Mouse (Mus musculus): ENCODE measurements at regions not wholly inside any gene's neighbourhood (a gene's known extent, or its start where the extent isn't known, plus 50 kb on each side); places are given as distances from the start of the nearest gene placed in this dataset.

GRCm38 (mm10) chr3:81535448-81536205 lies 396.8 kb upstream of the Ctso start:
- no peak for DNase-seq
- no peaks in the 10 kb centered on the region for H3K27me3 ChIP-seq (ENCODE audit: control insufficient read depth, insufficient read depth, low read length)
- WGBS = 92% methylated on average over 4 of the region's 4 CpGs
- H3K4me3 ChIP-seq (ENCODE audit: control insufficient read depth, insufficient read depth, low read length) = no peak overlapping the region
- H3K4me1 ChIP-seq (replicated peaks; ENCODE audit: control insufficient read depth, insufficient read depth, low read length) = no peaks in the 10 kb centered on the region
- no peak overlapping the region for H3K27ac ChIP-seq (ENCODE audit: control insufficient read depth, insufficient read depth, low read length)
- TF ChIP-seq CTCF (IDR thresholded peaks at IDR 0.05; ENCODE audit: borderline replicate concordance, control insufficient read depth, extremely low read depth, insufficient read depth, low read length, poor library complexity) = no peak
- no peak for TF ChIP-seq POLR2A (IDR thresholded peaks at IDR 0.05; ENCODE audit: control insufficient read depth, extremely low read depth, insufficient read depth, low read length, poor library complexity)
- no peaks in the 10 kb centered on the region for H3K36me3 ChIP-seq (ENCODE audit: control insufficient read depth, insufficient read depth, low read length)

DNA sequence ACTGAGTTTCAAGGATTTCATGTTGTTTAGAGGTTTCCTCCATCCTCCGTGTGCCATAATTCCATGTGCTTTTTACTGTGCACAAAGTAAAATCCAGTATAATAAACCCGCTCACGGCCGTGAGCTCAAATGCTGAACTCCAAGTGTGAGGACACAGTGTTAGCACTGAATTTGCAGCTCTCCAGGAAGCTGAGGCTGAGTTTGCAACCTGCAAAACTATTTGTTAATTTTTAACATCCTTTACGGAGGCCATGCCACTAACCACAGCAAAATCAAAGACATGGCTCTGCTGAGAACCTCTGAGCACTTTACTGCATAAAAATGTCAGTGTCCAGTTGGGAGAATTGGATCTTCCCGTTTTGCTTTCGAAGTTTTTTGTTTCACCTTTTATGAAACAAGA lies 377.6 kb upstream of the Ctso start:
- TF ChIP-seq CTCF (IDR thresholded peaks at IDR 0.05; ENCODE audit: borderline replicate concordance, control insufficient read depth, extremely low read depth, insufficient read depth, low read length, poor library complexity) = no peak
- no peak for TF ChIP-seq POLR2A (IDR thresholded peaks at IDR 0.05; ENCODE audit: control insufficient read depth, extremely low read depth, insufficient read depth, low read length, poor library complexity)
- no peak overlapping the region for H3K27ac ChIP-seq (ENCODE audit: control insufficient read depth, insufficient read depth, low read length)
- no peak for DNase-seq
- no peaks in the 10 kb centered on the region for H3K27me3 ChIP-seq (ENCODE audit: control insufficient read depth, insufficient read depth, low read length)
- 79% methylated on average over 7 of the region's 7 CpGs for WGBS
- no peaks in the 10 kb centered on the region for H3K4me1 ChIP-seq (replicated peaks; ENCODE audit: control insufficient read depth, insufficient read depth, low read length)
- H3K4me3 ChIP-seq (ENCODE audit: control insufficient read depth, insufficient read depth, low read length) = no peak overlapping the region
- no peaks in the 10 kb centered on the region for H3K36me3 ChIP-seq (ENCODE audit: control insufficient read depth, insufficient read depth, low read length)

GRCm38 (mm10) chr3:81562610-81563258 lies 369.7 kb upstream of the Ctso start:
- Histone ChIP-seq H3K4me3 (ENCODE audit: control insufficient read depth, insufficient read depth, low read length) (no peak overlapping the region), H3K27me3 (ENCODE audit: control insufficient read depth, insufficient read depth, low read length) (no peaks in the 10 kb centered on the region), H3K36me3 (ENCODE audit: control insufficient read depth, insufficient read depth, low read length) (no peaks in the 10 kb centered on the region), H3K4me1 (replicated peaks; ENCODE audit: control insufficient read depth, insufficient read depth, low read length) (no peaks in the 10 kb centered on the region), H3K27ac (ENCODE audit: control insufficient read depth, insufficient read depth, low read length) (no peak overlapping the region)
- DNase-seq = no peak
- 95% methylated on average over 2 of the region's 2 CpGs for WGBS
- TF ChIP-seq POLR2A (IDR thresholded peaks at IDR 0.05; ENCODE audit: control insufficient read depth, extremely low read depth, insufficient read depth, low read length, poor library complexity) (no peak), CTCF (IDR thresholded peaks at IDR 0.05; ENCODE audit: borderline replicate concordance, control insufficient read depth, extremely low read depth, insufficient read depth, low read length, poor library complexity) (no peak)

GRCm38 (mm10) chr3:81563858-81564756 lies 368.3 kb upstream of the Ctso start:
- no peaks in the 10 kb centered on the region for H3K4me1 ChIP-seq (replicated peaks; ENCODE audit: control insufficient read depth, insufficient read depth, low read length)
- TF ChIP-seq CTCF (IDR thresholded peaks at IDR 0.05; ENCODE audit: borderline replicate concordance, control insufficient read depth, extremely low read depth, insufficient read depth, low read length, poor library complexity) = no peak
- TF ChIP-seq POLR2A (IDR thresholded peaks at IDR 0.05; ENCODE audit: control insufficient read depth, extremely low read depth, insufficient read depth, low read length, poor library complexity) = no peak
- no peak overlapping the region for H3K27ac ChIP-seq (ENCODE audit: control insufficient read depth, insufficient read depth, low read length)
- H3K36me3 ChIP-seq (ENCODE audit: control insufficient read depth, insufficient read depth, low read length) = no peaks in the 10 kb centered on the region
- 93% methylated on average over 7 of the region's 7 CpGs for WGBS
- no peaks in the 10 kb centered on the region for H3K27me3 ChIP-seq (ENCODE audit: control insufficient read depth, insufficient read depth, low read length)
- H3K4me3 ChIP-seq (ENCODE audit: control insufficient read depth, insufficient read depth, low read length) = no peak overlapping the region
- no peak for DNase-seq

DNA sequence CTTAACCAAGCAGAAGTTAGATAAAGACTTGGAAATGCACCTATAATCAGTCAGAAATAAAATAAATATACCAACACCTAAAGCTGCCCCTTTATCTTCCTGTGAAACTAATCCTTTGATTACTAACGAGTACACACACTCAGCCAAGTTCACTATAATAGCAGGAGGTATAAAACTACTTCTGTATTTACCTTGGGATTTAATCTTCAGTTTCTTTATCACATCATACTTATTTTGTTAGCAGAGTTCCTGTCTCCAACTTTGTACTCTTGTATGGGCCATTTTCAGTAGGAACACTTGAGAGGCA lies 367.7 kb upstream of the Ctso start:
- Histone ChIP-seq H3K4me1 (replicated peaks; ENCODE audit: control insufficient read depth, insufficient read depth, low read length) (no peaks in the 10 kb centered on the region), H3K4me3 (ENCODE audit: control insufficient read depth, insufficient read depth, low read length) (no peak overlapping the region), H3K27me3 (ENCODE audit: control insufficient read depth, insufficient read depth, low read length) (no peaks in the 10 kb centered on the region), H3K36me3 (ENCODE audit: control insufficient read depth, insufficient read depth, low read length) (no peaks in the 10 kb centered on the region), H3K27ac (ENCODE audit: control insufficient read depth, insufficient read depth, low read length) (no peak overlapping the region)
- TF ChIP-seq CTCF (IDR thresholded peaks at IDR 0.05; ENCODE audit: borderline replicate concordance, control insufficient read depth, extremely low read depth, insufficient read depth, low read length, poor library complexity) (no peak), POLR2A (IDR thresholded peaks at IDR 0.05; ENCODE audit: control insufficient read depth, extremely low read depth, insufficient read depth, low read length, poor library complexity) (no peak)
- DNase-seq = no peak
- WGBS = 81% methylated on average over 1 of the region's 1 CpGs

- 93% methylated on average over 7 of the region's 7 CpGs for WGBS
- TF ChIP-seq POLR2A (IDR thresholded peaks at IDR 0.05; ENCODE audit: control insufficient read depth, extremely low read depth, insufficient read depth, low read length, poor library complexity) = no peak
- TF ChIP-seq CTCF (IDR thresholded peaks at IDR 0.05; ENCODE audit: borderline replicate concordance, control insufficient read depth, extremely low read depth, insufficient read depth, low read length, poor library complexity) = no peak
- Histone ChIP-seq H3K36me3 (ENCODE audit: control insufficient read depth, insufficient read depth, low read length) (no peaks in the 10 kb centered on the region), H3K27ac (ENCODE audit: control insufficient read depth, insufficient read depth, low read length) (no peak overlapping the region), H3K27me3 (ENCODE audit: control insufficient read depth, insufficient read depth, low read length) (no peaks in the 10 kb centered on the region), H3K4me3 (ENCODE audit: control insufficient read depth, insufficient read depth, low read length) (no peak overlapping the region), H3K4me1 (replicated peaks; ENCODE audit: control insufficient read depth, insufficient read depth, low read length) (no peaks in the 10 kb centered on the region)
- no peak for DNase-seq
Measured at GRCm38 (mm10) chr3:81583387-81584027, 348.9 kb upstream of the Ctso start.

All from thymus, adult 2 months (tissue).